Mouse (Mus musculus): ENCODE measurements around the gene Lgals9. TPM values are rescaled to one million over a fixed set of nuclear protein-coding genes. Genes with fewer than 3 reads are reported as not detected.

Gene Lgals9
- polyA plus RNA-seq (2015; fragmentation: Nextera tagmentation; extraction: Ambion mirVana), result 7.2 and 7.8 TPM in 2 replicates

DNA sequence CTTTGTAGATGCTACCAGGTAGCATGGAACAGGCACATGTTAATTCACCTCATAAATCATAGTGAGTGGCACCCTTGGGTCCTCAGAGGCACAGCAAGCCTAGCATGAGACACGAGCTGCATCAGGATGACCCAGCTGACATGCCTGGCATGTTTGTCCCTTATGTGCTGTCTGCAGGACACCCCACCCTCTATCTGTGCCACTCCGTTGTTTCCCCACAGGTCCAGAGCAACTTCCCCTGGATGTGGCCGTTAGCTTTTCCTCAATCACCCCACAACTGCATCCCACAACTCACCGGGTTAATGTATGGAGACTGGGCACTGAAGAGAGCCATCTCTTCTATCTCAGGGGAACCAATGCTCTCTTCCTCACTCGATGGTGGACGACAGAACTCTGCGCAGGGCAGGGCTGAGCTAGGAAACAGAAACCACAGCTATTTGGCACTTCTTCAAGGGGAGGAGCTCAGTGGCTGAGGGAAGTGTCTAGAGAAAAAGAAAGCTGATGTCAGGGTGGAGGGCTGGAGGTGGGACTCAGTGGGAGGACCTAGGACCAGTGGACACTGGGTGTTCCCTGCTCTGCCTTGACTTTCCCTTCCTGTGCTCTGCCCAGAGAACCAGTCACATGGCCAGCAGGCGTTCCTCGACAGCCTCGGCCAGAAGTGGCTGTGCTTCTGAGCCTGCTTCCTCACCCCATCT, at the start of gene Lgals9:
Lgals9 (minus strand) TSS at position 464 of the 695 bp plus-strand sequence.
- no peak within 1 kb of the TSS for H3K9ac ChIP-seq (replicated peaks)
- no peaks in the 10 kb centered on the region for H3K36me3 ChIP-seq
- H3K27me3 ChIP-seq, result no peaks in the 10 kb centered on the region
- H3K27ac ChIP-seq (replicated peaks), result no peak within 1 kb of the TSS
- no peak within 1 kb of the TSS for H3K4me2 ChIP-seq (replicated peaks)
- no peak within 1 kb of the TSS for H3K4me3 ChIP-seq
- no peaks in the 10 kb centered on the region for H3K9me3 ChIP-seq
- ATAC-seq (replicated peaks), result no peak
- WGBS, result 77% methylated on average over 10 of the region's 10 CpGs
- no peaks in the 10 kb centered on the region for H3K4me1 ChIP-seq

DNA sequence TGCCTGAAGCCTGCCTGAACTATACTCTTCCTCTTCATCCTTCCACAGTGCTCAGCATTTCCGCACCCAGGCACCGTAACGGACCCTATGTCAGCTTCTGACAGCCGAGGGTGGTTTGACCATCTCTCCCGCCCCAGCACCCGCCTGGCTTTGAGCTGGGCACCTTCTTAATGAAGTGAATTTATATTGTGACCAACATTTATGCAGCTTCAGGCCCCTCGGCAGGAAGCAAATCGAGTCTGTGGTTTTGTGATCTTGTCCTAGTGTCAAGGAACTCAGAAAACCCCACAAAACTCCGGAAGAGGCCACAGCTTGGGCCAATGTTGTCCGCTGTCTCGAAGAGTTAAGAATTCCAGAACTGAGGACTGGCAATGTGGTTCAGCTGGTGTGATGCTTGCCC, 48.9 kb upstream of the Lgals9 start:
- H3K36me3 ChIP-seq, result peaks cover 3% of the 10 kb centered on the region; the same call in 1 of the 2 replicates
- no peak for ATAC-seq (replicated peaks)
- H3K27ac ChIP-seq (replicated peaks), result no peak overlapping the region
- H3K4me2 ChIP-seq (replicated peaks), result no peak overlapping the region
- 93% methylated on average over 11 of the region's 11 CpGs for WGBS
- no peak overlapping the region for H3K9ac ChIP-seq (replicated peaks)
- no peaks in the 10 kb centered on the region for H3K27me3 ChIP-seq
- no peak overlapping the region for H3K4me3 ChIP-seq
- no peaks in the 10 kb centered on the region for H3K9me3 ChIP-seq
- H3K4me1 ChIP-seq, result peaks cover 15% of the 10 kb centered on the region

DNA sequence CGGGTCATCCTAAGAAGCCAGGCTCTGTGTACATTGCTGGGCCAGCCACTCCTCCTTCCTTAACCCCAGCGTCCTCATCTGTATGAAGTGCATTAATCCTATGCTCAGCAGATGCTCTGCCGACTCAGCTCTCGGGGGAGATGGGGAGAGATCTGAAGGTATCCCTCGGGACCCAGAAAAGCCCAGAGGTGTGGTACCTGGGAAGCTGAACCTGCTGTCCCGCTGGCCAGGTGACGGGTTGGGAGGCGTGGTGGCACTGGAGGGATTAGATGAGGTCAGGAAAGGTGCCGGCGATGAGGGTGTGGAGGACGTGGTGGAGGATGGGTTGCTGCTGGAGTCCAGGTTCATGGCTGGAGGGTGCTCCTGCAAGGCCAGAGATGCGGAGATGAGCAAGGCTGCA, 48.3 kb upstream of the Lgals9 start:
- Histone ChIP-seq H3K9me3 (no peaks in the 10 kb centered on the region), H3K9ac (replicated peaks) (no peak overlapping the region), H3K4me2 (replicated peaks) (no peak overlapping the region), H3K4me1 (peaks cover 15% of the 10 kb centered on the region), H3K36me3 (peaks cover 3% of the 10 kb centered on the region; the same call in 1 of the 2 replicates), H3K4me3 (no peak overlapping the region), H3K27ac (replicated peaks) (no peak overlapping the region), H3K27me3 (no peaks in the 10 kb centered on the region)
- no peak for ATAC-seq (replicated peaks)
- WGBS, result 84% methylated on average over 12 of the region's 12 CpGs

DNA sequence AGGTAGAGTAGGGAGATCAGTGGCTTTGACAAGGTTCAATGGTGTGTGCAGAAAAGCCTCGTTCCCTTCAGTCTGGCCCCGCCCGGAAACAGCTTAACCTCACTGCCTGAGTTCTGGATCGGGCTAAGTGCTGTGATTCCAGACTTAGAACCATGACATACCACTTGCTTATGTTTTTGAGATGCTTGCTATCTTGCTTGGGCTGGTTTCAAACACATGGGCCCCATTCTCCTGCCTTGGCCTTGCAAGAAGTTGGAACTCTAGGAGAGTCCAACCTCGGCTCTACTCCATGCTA, 46.7 kb upstream of the Lgals9 start:
- ATAC-seq (replicated peaks), result no peak
- Histone ChIP-seq H3K9me3 (no peaks in the 10 kb centered on the region), H3K27me3 (no peaks in the 10 kb centered on the region), H3K4me2 (replicated peaks) (no peak overlapping the region), H3K4me3 (no peak overlapping the region), H3K27ac (replicated peaks) (no peak overlapping the region), H3K9ac (replicated peaks) (no peak overlapping the region), H3K4me1 (peaks cover 12% of the 10 kb centered on the region), H3K36me3 (peaks cover 9% of the 10 kb centered on the region; the same call in 1 of the 2 replicates)
- whole genome bisulfite sequencing, result 72% methylated on average over 5 of the region's 5 CpGs

DNA sequence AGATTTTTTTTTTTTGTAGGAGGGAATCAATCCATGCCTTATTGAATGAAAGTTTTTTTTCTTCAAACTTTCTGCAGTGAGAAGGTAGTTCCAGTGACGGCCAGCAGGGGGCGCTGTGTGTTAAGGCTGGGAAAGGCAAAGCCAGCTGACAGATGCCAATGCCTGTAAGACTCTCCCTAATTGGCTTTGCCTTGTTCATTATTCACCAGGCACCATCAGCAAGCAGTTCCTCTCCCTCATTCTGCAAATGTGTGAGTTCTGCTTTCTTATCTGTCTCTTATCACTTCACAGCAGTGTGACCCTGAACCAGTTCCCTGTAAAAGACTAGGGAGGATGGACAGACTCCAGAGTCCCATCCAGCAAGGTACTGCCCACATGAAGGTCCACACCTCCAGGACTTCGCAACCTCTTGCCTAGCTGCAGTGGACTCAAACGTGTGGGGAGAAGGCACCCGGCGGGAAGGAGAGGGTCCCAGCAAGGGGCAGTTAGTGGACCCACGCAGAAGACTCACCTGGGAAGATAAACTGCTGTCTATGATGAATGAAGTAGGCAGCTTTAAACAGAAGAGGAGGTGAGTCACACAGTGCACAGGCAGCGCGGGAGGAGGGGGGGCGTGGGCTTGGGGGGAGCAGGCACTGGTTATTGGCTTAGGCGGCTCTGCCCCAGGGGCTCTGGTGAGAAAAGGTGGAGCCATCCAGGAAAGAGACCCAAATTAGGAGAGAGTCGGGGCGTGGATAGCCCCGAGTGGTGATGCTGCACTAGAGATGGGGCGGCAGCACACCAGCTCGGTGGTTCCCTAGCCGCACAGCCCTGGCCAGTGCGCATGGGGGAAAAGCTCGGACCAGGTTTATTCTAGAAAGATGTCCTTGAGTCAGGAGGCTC, 46.1 kb upstream of the Lgals9 start:
- peak; percentile 65 for ATAC-seq (replicated peaks)
- H3K4me2 ChIP-seq (replicated peaks), result no peak overlapping the region
- no peak overlapping the region for H3K4me3 ChIP-seq
- peaks cover 9% of the 10 kb centered on the region; the same call in 1 of the 2 replicates for H3K36me3 ChIP-seq
- no peak overlapping the region for H3K9ac ChIP-seq (replicated peaks)
- peaks cover 8% of the 10 kb centered on the region for H3K4me1 ChIP-seq
- peak overlapping the region; percentile 54; the same call in 1 of the 2 replicates for H3K27ac ChIP-seq (replicated peaks)
- WGBS, result 55% methylated on average over 19 of the region's 19 CpGs
- H3K27me3 ChIP-seq, result no peaks in the 10 kb centered on the region
- H3K9me3 ChIP-seq, result no peaks in the 10 kb centered on the region

DNA sequence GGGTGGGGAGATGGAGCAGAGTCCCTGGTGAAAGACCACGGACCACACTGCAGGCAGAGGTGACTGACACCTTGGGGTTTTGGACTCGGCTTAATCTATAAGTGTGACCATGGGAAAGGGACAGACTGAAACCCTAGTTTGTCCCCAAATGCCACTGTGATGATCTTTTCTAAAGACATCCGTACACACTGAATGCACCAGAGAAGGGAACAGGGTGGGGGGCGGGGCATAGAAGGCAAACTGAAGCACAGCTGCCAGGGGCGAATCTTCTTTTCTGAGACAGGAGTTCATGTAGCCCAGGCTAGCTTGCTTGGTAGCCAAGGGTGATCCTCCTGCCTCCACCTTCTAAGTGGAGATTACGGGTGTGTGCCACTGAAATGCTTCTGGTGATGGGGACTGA, 39.0 kb upstream of the Lgals9 start:
- no peak overlapping the region for H3K9ac ChIP-seq (replicated peaks)
- H3K4me1 ChIP-seq, result no peaks in the 10 kb centered on the region
- H3K4me3 ChIP-seq, result no peak overlapping the region
- H3K27ac ChIP-seq (replicated peaks), result no peak overlapping the region
- no peak for ATAC-seq (replicated peaks)
- H3K4me2 ChIP-seq (replicated peaks), result no peak overlapping the region
- no peaks in the 10 kb centered on the region for H3K27me3 ChIP-seq
- H3K36me3 ChIP-seq, result peaks cover 6% of the 10 kb centered on the region; the same call in 1 of the 2 replicates
- no peaks in the 10 kb centered on the region for H3K9me3 ChIP-seq
- 77% methylated on average over 6 of the region's 6 CpGs for WGBS

DNA sequence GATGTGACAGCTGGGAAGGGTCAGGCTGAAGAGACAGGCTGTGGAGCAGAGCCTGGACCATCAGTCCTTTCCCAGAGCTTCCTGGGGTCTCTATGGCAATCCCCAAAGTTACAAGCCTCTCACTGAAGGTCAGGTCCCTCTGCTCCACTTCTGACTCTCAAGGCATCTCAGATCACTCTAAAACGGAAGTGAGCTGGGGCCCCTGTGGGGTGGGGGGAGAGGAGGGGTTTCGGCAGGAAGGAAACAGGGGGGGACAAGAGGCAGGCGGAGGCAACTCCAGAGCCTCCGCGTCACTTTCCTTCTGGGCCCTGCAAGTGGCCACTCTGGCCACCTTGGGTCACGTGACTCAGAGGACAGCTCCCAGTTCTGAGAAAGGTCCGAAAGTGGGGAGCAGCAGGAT, 38.6 kb upstream of the Lgals9 start:
- peaks cover 6% of the 10 kb centered on the region; the same call in 1 of the 2 replicates for H3K36me3 ChIP-seq
- no peak overlapping the region for H3K9ac ChIP-seq (replicated peaks)
- ATAC-seq (replicated peaks), result no peak
- no peaks in the 10 kb centered on the region for H3K9me3 ChIP-seq
- H3K4me1 ChIP-seq, result no peaks in the 10 kb centered on the region
- no peak overlapping the region for H3K4me3 ChIP-seq
- no peak overlapping the region for H3K27ac ChIP-seq (replicated peaks)
- H3K4me2 ChIP-seq (replicated peaks), result no peak overlapping the region
- 70% methylated on average over 7 of the region's 7 CpGs for WGBS
- H3K27me3 ChIP-seq, result no peaks in the 10 kb centered on the region

DNA sequence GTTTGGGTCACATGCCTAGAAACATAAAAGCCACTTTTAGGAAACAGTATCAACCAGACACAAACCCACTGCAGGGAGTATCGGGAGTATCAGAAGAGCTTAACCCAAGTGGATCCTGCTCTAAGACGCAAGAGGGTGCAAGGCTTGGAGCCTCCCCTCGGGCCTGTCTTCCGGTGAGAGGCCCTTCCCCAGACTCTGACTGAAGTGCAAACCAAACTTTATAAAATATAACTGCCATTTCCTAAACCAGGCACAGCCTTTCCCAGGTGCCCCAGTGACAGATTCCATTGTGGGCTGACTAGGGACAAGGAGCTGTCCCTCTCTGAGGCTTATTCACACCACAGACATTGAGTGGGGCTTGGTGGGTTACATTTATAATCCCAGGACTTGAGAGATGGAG, 38.1 kb upstream of the Lgals9 start:
- Histone ChIP-seq H3K4me3 (no peak overlapping the region), H3K27ac (replicated peaks) (no peak overlapping the region), H3K27me3 (no peaks in the 10 kb centered on the region), H3K4me2 (replicated peaks) (no peak overlapping the region), H3K4me1 (no peaks in the 10 kb centered on the region), H3K9ac (replicated peaks) (no peak overlapping the region), H3K36me3 (peaks cover 10% of the 10 kb centered on the region; the same call in 1 of the 2 replicates), H3K9me3 (no peaks in the 10 kb centered on the region)
- no peak for ATAC-seq (replicated peaks)
- WGBS, result 70% methylated on average over 4 of the region's 4 CpGs

DNA sequence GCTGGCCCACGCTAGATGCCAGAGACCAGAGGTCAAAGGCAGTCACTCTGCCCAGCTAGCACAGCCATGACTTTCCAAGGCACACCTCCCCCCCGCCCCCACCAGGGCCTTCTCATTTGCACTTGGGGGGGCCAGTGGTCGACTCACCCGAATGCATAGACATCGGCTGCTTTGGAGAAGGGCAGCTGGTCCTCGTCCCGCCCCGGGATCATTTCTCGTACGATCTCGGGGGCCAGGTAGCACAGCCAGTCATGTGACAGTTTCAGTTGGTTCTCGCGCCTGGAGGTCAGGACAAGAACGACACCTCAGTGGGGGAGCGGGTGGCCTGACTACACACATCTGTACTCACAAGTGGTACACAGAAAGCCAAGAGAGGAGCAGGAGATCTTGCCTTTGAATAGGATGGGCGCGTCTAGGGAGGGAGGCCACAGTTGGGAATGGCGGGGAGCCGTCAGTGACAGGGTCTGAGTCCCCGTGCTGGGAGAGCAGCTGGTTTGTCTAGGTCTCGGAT, 35.8 kb upstream of the Lgals9 start:
- no peak overlapping the region for H3K27ac ChIP-seq (replicated peaks)
- no peak overlapping the region for H3K4me3 ChIP-seq
- ATAC-seq (replicated peaks), result no peak
- no peak overlapping the region for H3K4me2 ChIP-seq (replicated peaks)
- 86% methylated on average over 21 of the region's 21 CpGs for WGBS
- no peaks in the 10 kb centered on the region for H3K9me3 ChIP-seq
- H3K36me3 ChIP-seq, result peaks cover 5% of the 10 kb centered on the region; the same call in 1 of the 2 replicates
- H3K4me1 ChIP-seq, result no peaks in the 10 kb centered on the region
- H3K27me3 ChIP-seq, result no peaks in the 10 kb centered on the region
- H3K9ac ChIP-seq (replicated peaks), result no peak overlapping the region

DNA sequence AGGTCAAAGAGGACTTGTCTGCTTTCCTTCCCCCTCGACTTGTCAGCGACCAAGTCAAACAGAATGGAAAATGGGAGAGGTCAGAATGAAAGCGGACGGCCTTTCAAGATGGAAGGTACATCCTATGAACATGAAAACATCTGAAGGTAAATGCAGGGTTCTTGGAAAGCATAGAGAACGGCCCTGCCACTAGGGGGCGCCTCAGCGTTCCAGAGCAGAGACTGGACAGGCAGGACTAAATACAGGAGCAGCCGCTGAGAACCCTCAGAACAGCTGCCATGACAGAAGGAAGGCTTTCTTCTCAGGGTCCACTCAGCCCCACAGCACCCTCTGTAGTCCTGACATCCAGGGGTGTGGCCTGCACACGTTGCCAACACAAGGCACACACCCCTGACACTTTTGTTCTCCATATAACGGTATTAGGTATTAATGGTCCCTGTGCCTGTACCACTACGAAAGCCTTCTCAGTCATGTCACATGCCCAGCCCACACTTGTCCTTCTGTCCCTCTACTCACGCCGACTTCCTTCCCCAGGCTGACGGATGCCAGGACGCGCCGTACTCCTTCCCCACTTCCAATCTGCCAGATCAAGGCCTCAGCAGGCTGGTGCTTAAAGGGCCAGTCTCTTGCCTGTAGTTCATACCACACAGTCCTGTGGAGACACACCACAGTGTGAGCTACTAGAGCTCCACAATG, 35.2 kb upstream of the Lgals9 start:
- Histone ChIP-seq H3K27ac (replicated peaks) (no peak overlapping the region), H3K36me3 (peaks cover 5% of the 10 kb centered on the region; the same call in 1 of the 2 replicates), H3K4me1 (no peaks in the 10 kb centered on the region), H3K9ac (replicated peaks) (no peak overlapping the region), H3K27me3 (no peaks in the 10 kb centered on the region), H3K4me2 (replicated peaks) (no peak overlapping the region), H3K4me3 (no peak overlapping the region), H3K9me3 (no peaks in the 10 kb centered on the region)
- 87% methylated on average over 17 of the region's 17 CpGs for WGBS
- no peak for ATAC-seq (replicated peaks)

DNA sequence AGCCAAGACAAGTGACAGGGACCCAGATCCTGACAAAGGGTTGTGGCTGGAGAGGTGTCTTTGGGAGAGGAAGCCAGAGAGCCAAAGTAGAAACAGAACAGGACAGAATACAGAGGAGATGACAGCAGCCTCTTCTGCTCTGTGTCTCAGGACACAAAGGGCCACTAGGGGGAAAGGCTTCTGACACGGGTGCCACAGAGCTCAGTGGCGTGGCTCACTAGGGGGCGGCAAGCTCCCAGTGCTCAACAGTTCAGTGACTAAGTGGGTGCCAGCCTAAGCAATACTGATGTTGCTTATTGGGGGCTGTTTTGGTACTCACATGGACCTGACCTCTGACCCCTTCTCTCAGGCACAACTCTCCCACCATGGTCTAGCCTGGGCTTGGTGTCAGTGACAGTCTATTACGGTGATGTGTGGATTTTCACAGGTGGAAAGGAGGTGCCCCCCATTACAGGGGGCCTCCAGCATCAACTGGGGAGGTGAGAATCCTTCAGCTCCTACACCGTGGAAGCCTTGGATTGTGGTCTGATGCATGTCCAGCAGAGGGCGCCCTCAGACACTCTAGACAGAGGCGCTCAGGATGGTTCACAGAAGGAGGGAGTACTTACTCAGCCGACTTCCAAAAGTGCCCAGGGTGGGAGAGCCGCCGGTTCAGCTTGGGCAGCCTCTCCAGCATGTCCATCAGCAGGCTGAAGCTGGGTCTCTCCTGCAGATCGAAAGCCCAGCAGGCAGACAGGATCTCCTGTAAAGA, 34.4 kb upstream of the Lgals9 start:
- Histone ChIP-seq H3K4me1 (no peaks in the 10 kb centered on the region), H3K4me3 (no peak overlapping the region), H3K4me2 (replicated peaks) (no peak overlapping the region), H3K27ac (replicated peaks) (no peak overlapping the region), H3K36me3 (peaks cover 5% of the 10 kb centered on the region; the same call in 1 of the 2 replicates), H3K27me3 (no peaks in the 10 kb centered on the region), H3K9me3 (no peaks in the 10 kb centered on the region), H3K9ac (replicated peaks) (no peak overlapping the region)
- ATAC-seq (replicated peaks), result 0 out of 2 replicates have a peak, but pooled peaks have one; percentile 11
- 51% methylated on average over 11 of the region's 11 CpGs for WGBS
